Mouse (Mus musculus): ENCODE data around the gene Myof. TPM values are rescaled to one million over a fixed set of nuclear protein-coding genes. Genes with fewer than 3 reads are reported as not detected.
A peak's percentile ranks its signal among the peaks of the same experiment; 100 is the strongest.

Gene Myof
- total and polyA plus RNA-seq, 3 experiments: 0.30 to 4.1 (median 0.59) TPM

GRCm38 (mm10) chr19:38056276-38056675, 12.9 kb upstream of the Myof start:
- Histone ChIP-seq H3K36me3 (replicated peaks in 1 of 2; ENCODE audit: control insufficient read depth in 1 of 2, insufficient read depth in 1 of 2, low read length in 1 of 2) (peaks cover 15 to 44% of the 10 kb centered on the region in 2 experiments), H3K79me2 (replicated peaks; ENCODE audit: control insufficient read depth, extremely low read depth, insufficient read depth, poor library complexity, severe bottlenecking) (peaks cover 23% of the 10 kb centered on the region), H3K27ac (ENCODE audit: insufficient read depth, low read depth) (no peak overlapping the region), H3K9ac (ENCODE audit: insufficient read depth, low read depth) (peak overlapping the region; percentile 87; the same call in 1 of the 2 replicates), H3K4me3 (replicated peaks in 1 of 3; ENCODE audit: low read depth in 2 of 3, low read length in 2 of 3, poor library complexity in 1 of 3) (peak overlapping the region; percentile 33 to 92 (median 90)), H3K27me3 (replicated peaks) (no peaks in the 10 kb centered on the region), H3K4me1 (ENCODE audit: control insufficient read depth in 1 of 2, insufficient read depth in 2 of 2) (peaks cover 3 to 26% of the 10 kb centered on the region in 2 experiments; a peak in 3 of 4 replicates), H3K4me2 (ENCODE audit: insufficient read depth, low read depth, poor library complexity, severe bottlenecking) (peak overlapping the region; percentile 97; the same call in 1 of the 2 replicates), H3K9me3 (replicated peaks; ENCODE audit: low read length) (no peaks in the 10 kb centered on the region)
- TF ChIP-seq HCFC1 (IDR thresholded peaks at IDR 0.05; ENCODE audit: low read depth, low read length): no peak
- TF ChIP-seq MAZ (IDR thresholded peaks at IDR 0.05; ENCODE audit: low read depth, low read length): no peak
- TF ChIP-seq TBP (conservative IDR thresholded peaks at IDR 0.05; ENCODE audit: low read depth, low read length): no peak
- TF ChIP-seq ELF1 (IDR thresholded peaks at IDR 0.05; ENCODE audit: low read depth, low read length): peak; percentile 53
- TF ChIP-seq ZKSCAN1 (IDR thresholded peaks at IDR 0.05; ENCODE audit: borderline replicate concordance, low read depth, low read length): no peak
- TF ChIP-seq MXI1 (IDR thresholded peaks at IDR 0.05; ENCODE audit: low read depth, low read length): no peak; the same call in 1 of the 2 replicates
- TF ChIP-seq USF2 (conservative IDR thresholded peaks at IDR 0.05; ENCODE audit: low read depth, low read length): no peak
- in situ Hi-C loops (cut with MboI; ENCODE audit: low pct_ligation_motif_present, low pct_unique_long_range_greater_than_20kb, low sequenced_read_pairs): no loop called here
- dilution Hi-C loops (cut with MboI; ENCODE audit: extremely low pct_ligation_motif_present, extremely low pct_unique_long_range_greater_than_20kb, low sequenced_read_pairs): no loop called here
- DNase-seq (ENCODE audit: extremely low read depth): peak; percentile 46

- in situ Hi-C loops (cut with MboI; ENCODE audit: low pct_ligation_motif_present, low pct_unique_long_range_greater_than_20kb, low sequenced_read_pairs) (no loop called here), dilution Hi-C loops (cut with MboI; ENCODE audit: extremely low pct_ligation_motif_present, extremely low pct_unique_long_range_greater_than_20kb, low sequenced_read_pairs) (no loop called here)
- H3K4me1 ChIP-seq (ENCODE audit: control insufficient read depth in 1 of 2, insufficient read depth in 2 of 2): peaks cover 3 to 26% of the 10 kb centered on the region in 2 experiments; a peak in 3 of 4 replicates
- H3K9ac ChIP-seq (ENCODE audit: insufficient read depth, low read depth): peak overlapping the region; percentile 87
- peak; percentile 44 for DNase-seq (ENCODE audit: extremely low read depth)
- no peaks in the 10 kb centered on the region for H3K27me3 ChIP-seq (replicated peaks)
- no peak for TF ChIP-seq ZC3H11A (IDR thresholded peaks at IDR 0.05; ENCODE audit: low read depth, low read length)
- TF ChIP-seq CTCF (conservative IDR thresholded peaks at IDR 0.05 in 1 of 2, IDR thresholded peaks at IDR 0.05 in 1 of 2; ENCODE audit: low read depth in 2 of 2, low read length in 2 of 2): no peak
- no peak for TF ChIP-seq IRF4 (IDR thresholded peaks at IDR 0.05; ENCODE audit: low read depth, low read length)
- no peak for TF ChIP-seq MAFK (IDR thresholded peaks at IDR 0.05; ENCODE audit: insufficient replicate concordance, low read length)
- TF ChIP-seq GABPA (IDR thresholded peaks at IDR 0.05; ENCODE audit: insufficient replicate concordance, low read depth, low read length): no peak
- TF ChIP-seq MYC (IDR thresholded peaks at IDR 0.05; ENCODE audit: low read depth, low read length): no peak
- no peak; the same call in 1 of the 2 replicates for TF ChIP-seq CHD1 (IDR thresholded peaks at IDR 0.05; ENCODE audit: low read depth, low read length)
- TF ChIP-seq E2F4 (IDR thresholded peaks at IDR 0.05; ENCODE audit: insufficient replicate concordance, low read depth, low read length): no peak
- no peak for TF ChIP-seq USF1 (IDR thresholded peaks at IDR 0.05; ENCODE audit: low read depth, low read length)
- no peak for TF ChIP-seq ELF1 (IDR thresholded peaks at IDR 0.05; ENCODE audit: low read depth, low read length)
- TF ChIP-seq HCFC1 (IDR thresholded peaks at IDR 0.05; ENCODE audit: low read depth, low read length): no peak
- peaks cover 23% of the 10 kb centered on the region for H3K79me2 ChIP-seq (replicated peaks; ENCODE audit: control insufficient read depth, extremely low read depth, insufficient read depth, poor library complexity, severe bottlenecking)
- no peaks in the 10 kb centered on the region for H3K9me3 ChIP-seq (replicated peaks; ENCODE audit: low read length)
- H3K36me3 ChIP-seq (replicated peaks in 1 of 2; ENCODE audit: control insufficient read depth in 1 of 2, insufficient read depth in 1 of 2, low read length in 1 of 2): peaks cover 12 to 40% of the 10 kb centered on the region in 2 experiments
- peak overlapping the region; percentile 97 for H3K4me2 ChIP-seq (ENCODE audit: insufficient read depth, low read depth, poor library complexity, severe bottlenecking)
- H3K27ac ChIP-seq (ENCODE audit: insufficient read depth, low read depth): no peak overlapping the region
- H3K4me3 ChIP-seq (replicated peaks in 1 of 3; ENCODE audit: low read depth in 2 of 3, low read length in 2 of 3, poor library complexity in 1 of 3): peak overlapping the region; percentile 90 to 92 (median 92)
These were observed 12.4 kb upstream of the Myof start for GRCm38 (mm10) chr19:38055798-38056197.

Measured in CH12.LX (cell line).